Mouse (Mus musculus) erythroblast, adult 5-6 weeks (primary cell): ENCODE measurements around the gene Mcfd2. TPM values are rescaled to one million over a fixed set of nuclear protein-coding genes. Genes with fewer than 3 reads are reported as not detected.

Experiments
- ATAC-seq: replicated peaks from 2 replicates; pipeline ENCODE4 v1.8.0; 2016; ENCODE audit warnings: moderate number of reproducible peaks, mild to moderate bottlenecking, moderate TSS enrichment, inconsistent platforms; ENCODE audit not compliant: poor library complexity, low FRiP score, severe bottlenecking
- total RNA-seq, 2 experiments: library from RNA; stranded (forward) in 1 of 2; stranded (reverse) in 1 of 2; fragments of 150-400 nt in 1 of 2; fragments of 200-764, 138-1000 nt in 1 of 2; gene quantifications; 2 replicates each; pipeline versions ENCODE4 v1.2.3 to v1.2.4; 2015 to 2017; ENCODE audit warnings: low replicate concordance in 2 of 2

The Mcfd2 gene
- total RNA-seq, 2 experiments from 2014 or later, result 14.2 to 15.8 TPM

- no peak for ATAC-seq
These were observed 25.3 kb upstream of the Mcfd2 start for GRCm38 (mm10) chr17:87291037-87291436.

- ATAC-seq, result no peak
These were observed 23.6 kb upstream of the Mcfd2 start for GRCm38 (mm10) chr17:87289367-87289766.

- no peak for ATAC-seq
These were observed 22.4 kb upstream of the Mcfd2 start for GRCm38 (mm10) chr17:87288131-87288530.

- no peak for ATAC-seq
These were observed 21.6 kb upstream of the Mcfd2 start for GRCm38 (mm10) chr17:87287197-87287777.

- no peak for ATAC-seq
These were observed 20.9 kb upstream of the Mcfd2 start for GRCm38 (mm10) chr17:87286481-87287143.

- ATAC-seq, result no peak
These were observed 20.2 kb upstream of the Mcfd2 start for GRCm38 (mm10) chr17:87285731-87286465.

- ATAC-seq, result no peak
These were observed 18.8 kb upstream of the Mcfd2 start for GRCm38 (mm10) chr17:87284482-87285040.

GRCm38 (mm10) chr17:87283755-87284481 lies 18.2 kb upstream of the Mcfd2 start:
- ATAC-seq, result peak; percentile 56

GRCm38 (mm10) chr17:87283055-87283754 lies 17.5 kb upstream of the Mcfd2 start:
- ATAC-seq, result peak; percentile 32

- peak; percentile 82 for ATAC-seq
These were observed 16.9 kb upstream of the Mcfd2 start, which contains the start of gene Ttc7 for GRCm38 (mm10) chr17:87282706-87283053. Gene Ttc7 (plus strand): TSS chr17:87282886.

GRCm38 (mm10) chr17:87282007-87282705 lies 16.4 kb upstream of the Mcfd2 start:
- ATAC-seq, result peak; percentile 87

- no peak for ATAC-seq
These were observed 9.9 kb upstream of the Mcfd2 start for GRCm38 (mm10) chr17:87275363-87276341.

GRCm38 (mm10) chr17:87269454-87269853 lies 3.7 kb upstream of the Mcfd2 start:
- no peak for ATAC-seq

GRCm38 (mm10) chr17:87264927-87265791 lies 576 bp downstream of the Mcfd2 start:
- peak; percentile 50; the same call in 1 of the 2 replicates for ATAC-seq

- no peak for ATAC-seq
These were observed 1.5 kb downstream of the Mcfd2 start for GRCm38 (mm10) chr17:87264054-87264830.

- ATAC-seq, result no peak
These were observed 2.3 kb downstream of the Mcfd2 start for GRCm38 (mm10) chr17:87263401-87263800.
